In the genomic region with DNA sequence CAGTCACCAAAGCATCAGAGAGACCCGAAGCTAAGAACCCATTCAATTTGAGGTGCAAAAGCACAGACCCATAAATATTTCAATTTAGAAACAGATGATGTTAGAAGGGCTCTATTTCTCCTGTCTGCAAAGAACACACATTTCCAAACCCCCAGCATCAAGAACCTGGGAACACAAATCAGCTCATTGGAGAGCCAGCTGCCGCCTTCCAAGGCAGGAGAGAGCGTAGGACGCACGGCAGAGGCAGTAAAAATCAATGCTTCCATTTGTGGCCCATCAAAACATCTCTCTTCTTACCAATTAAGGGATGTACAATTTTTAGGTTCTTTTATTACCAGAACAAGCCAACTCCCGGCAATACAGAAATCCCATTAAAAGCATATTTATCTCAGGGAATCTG, we compare ENCODE assay signal across 14 mouse cellular contexts.
A peak's percentile ranks its signal among the peaks of the same experiment; 100 is the strongest.
DNase-seq lines count a peak whose midpoint lies in the region; ATAC-seq and TF ChIP-seq lines count a peak whose summit lies in the region.
"Had no signal": no experiment of that assay in that cellular context is flagged by ENCODE, and none has a peak within 500 bp of the region (broad histone marks: within the 10 kb centered on the region; RNA-seq: fewer than 3 reads in every experiment).

No protein-coding gene starts in this region.

- no peak for DNase-seq in kidney, postnatal 25 days
- DNase-seq in MN1 (ENCODE audit: low spot score), result peak; percentile 31
- DNase-seq in midbrain, postnatal 0 days (ENCODE audit: low spot score), result no peak
- no peak for DNase-seq in lung, postnatal 10 days
- DNase-seq: adrenal gland, postnatal 25 days; cerebellum, adult 8-10 months; heart, adult 2 months; heart, postnatal 4 days; thymus, postnatal 25 days had no signal

- peak overlapping the region; percentile 61; the same call in 1 of the 2 replicates for H3K27ac ChIP-seq in kidney, embryonic 14.5 days (ENCODE audit: low read depth, low read length)
- H3K27ac ChIP-seq in hindbrain, embryonic 12.5 days, result peak overlapping the region; percentile 52
- H3K27ac ChIP-seq in midbrain, postnatal 0 days (ENCODE audit: low read depth, low read length), result 0 out of 2 replicates have a peak overlapping the region, but pooled peaks have one; percentile 3
- H3K27ac ChIP-seq: heart, adult 2 months; liver, embryonic 15.5 days; macrophage had no signal

- no peak overlapping the region for H3K9ac ChIP-seq in kidney, embryonic 14.5 days (ENCODE audit: low read depth, low read length)
- 0 out of 2 replicates have a peak overlapping the region, but pooled peaks have one; percentile 3 for H3K9ac ChIP-seq in hindbrain, embryonic 12.5 days
- no peak overlapping the region for H3K9ac ChIP-seq in midbrain, postnatal 0 days (replicated peaks; ENCODE audit: low read length, poor library complexity, severe bottlenecking)
- H3K9ac ChIP-seq: liver, embryonic 15.5 days had no signal

- H3K36me3 ChIP-seq in kidney, embryonic 14.5 days (ENCODE audit: control insufficient read depth, insufficient read depth, low read length), result 0 out of 2 replicates have a peak, but pooled peaks cover 7% of the 10 kb centered on the region
- peaks cover 25% of the 10 kb centered on the region for H3K36me3 ChIP-seq in hindbrain, embryonic 12.5 days
- 0 out of 2 replicates have a peak, but pooled peaks cover 3% of the 10 kb centered on the region for H3K36me3 ChIP-seq in midbrain, postnatal 0 days (ENCODE audit: insufficient read depth, low read length)
- H3K36me3 ChIP-seq: liver, embryonic 15.5 days had no signal

- peaks cover 22% of the 10 kb centered on the region for H3K4me1 ChIP-seq in kidney, embryonic 14.5 days (ENCODE audit: control insufficient read depth, insufficient read depth, low read length)
- peaks cover 53% of the 10 kb centered on the region for H3K4me1 ChIP-seq in hindbrain, embryonic 12.5 days
- peaks cover 4% of the 10 kb centered on the region; the same call in 1 of the 2 replicates for H3K4me1 ChIP-seq in midbrain, postnatal 0 days (ENCODE audit: insufficient read depth, low read length)
- H3K4me1 ChIP-seq: liver, embryonic 15.5 days had no signal

- ATAC-seq in kidney, embryonic 14.5 days (ENCODE audit: low FRiP score, low TSS enrichment), result no peak
- no peak for ATAC-seq in hindbrain, embryonic 12.5 days (ENCODE audit: low FRiP score)
- no peak for ATAC-seq in midbrain, postnatal 0 days (ENCODE audit: low FRiP score)
- no peak for ATAC-seq in monocyte, adult 5-6 weeks (replicated peaks; ENCODE audit: insufficient number of reproducible peaks, low FRiP score, low TSS enrichment, poor library complexity, severe bottlenecking)

- H3K4me3 ChIP-seq in kidney, embryonic 14.5 days (ENCODE audit: low read length), result no peak overlapping the region
- no peak overlapping the region for H3K4me3 ChIP-seq in hindbrain, embryonic 12.5 days
- no peak overlapping the region for H3K4me3 ChIP-seq in midbrain, postnatal 0 days (ENCODE audit: low read depth, low read length)
- H3K4me3 ChIP-seq: heart, adult 2 months; liver, embryonic 15.5 days had no signal

- no peak for TF ChIP-seq CTCF in midbrain, postnatal 0 days (IDR thresholded peaks at IDR 0.05)

- no peaks in the 10 kb centered on the region for H3K27me3 ChIP-seq in kidney, embryonic 14.5 days (ENCODE audit: control insufficient read depth, insufficient read depth, low read length)
- no peaks in the 10 kb centered on the region for H3K27me3 ChIP-seq in hindbrain, embryonic 12.5 days
- no peaks in the 10 kb centered on the region for H3K27me3 ChIP-seq in midbrain, postnatal 0 days (ENCODE audit: insufficient read depth, low read length)
- H3K27me3 ChIP-seq: liver, embryonic 15.5 days had no signal

- H3K4me2 ChIP-seq in kidney, embryonic 14.5 days (replicated peaks; ENCODE audit: low read depth, low read length), result peak overlapping the region; percentile 9; the same call in 1 of the 2 replicates
- H3K4me2 ChIP-seq in hindbrain, embryonic 12.5 days (replicated peaks), result no peak overlapping the region; the same call in 1 of the 2 replicates
- H3K4me2 ChIP-seq in midbrain, postnatal 0 days (ENCODE audit: low read depth, low read length, poor library complexity, severe bottlenecking), result no peak overlapping the region
- H3K4me2 ChIP-seq: liver, embryonic 15.5 days had no signal

- no peaks in the 10 kb centered on the region for H3K9me3 ChIP-seq in kidney, embryonic 14.5 days (ENCODE audit: control insufficient read depth, low read length)
- no peaks in the 10 kb centered on the region for H3K9me3 ChIP-seq in hindbrain, embryonic 12.5 days (replicated peaks)
- no peaks in the 10 kb centered on the region for H3K9me3 ChIP-seq in midbrain, postnatal 0 days (ENCODE audit: low read length)
- H3K9me3 ChIP-seq: liver, embryonic 15.5 days had no signal

- WGBS in kidney, embryonic 14.5 days, result 30% methylated on average over 6 of the region's 6 CpGs
- 69% methylated on average over 6 of the region's 6 CpGs for WGBS in hindbrain, embryonic 12.5 days
- WGBS in midbrain, postnatal 0 days, result 57% methylated on average over 6 of the region's 6 CpGs

Comparison
In these comparisons a context has a peak if more than half of its experiments do, and no peak if none do; other contexts are left out.
1. H3K27ac ChIP-seq: peak in every context shown above with its lines; median percentile 61 in kidney, embryonic 14.5 days; 52 in hindbrain, embryonic 12.5 days; 3 in midbrain, postnatal 0 days.